Mouse (Mus musculus): Measurements from ENCODE around the gene Sh3bgrl2. TPM values are rescaled to one million over a fixed set of nuclear protein-coding genes. Genes with fewer than 3 reads are reported as not detected.
A peak's percentile ranks its signal among the peaks of the same experiment; 100 is the strongest.

Gene Sh3bgrl2
- polyA plus RNA-seq, 1 experiment from 2014 or later: 19.5 TPM

DNA sequence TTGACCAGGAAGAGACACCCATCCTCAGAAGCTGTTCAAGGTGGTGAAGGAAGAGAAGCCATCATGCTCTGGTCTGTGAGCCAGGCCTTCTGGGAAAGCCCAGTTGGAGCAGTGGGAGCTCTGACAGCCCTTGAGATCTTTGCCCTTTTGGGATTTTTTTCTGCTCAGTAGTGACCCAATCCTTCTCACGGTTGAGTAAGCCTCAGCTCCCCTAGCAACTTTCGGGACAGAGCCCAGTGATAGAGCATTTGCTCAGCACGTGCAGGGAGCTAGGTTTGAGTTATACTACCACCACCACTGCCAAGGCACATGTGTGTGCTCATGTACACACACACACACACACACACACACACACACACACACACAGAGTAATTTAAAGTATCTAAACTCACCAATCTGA, 131.5 kb downstream of the Sh3bgrl2 start:
- Histone ChIP-seq H3K36me3 (no peaks in the 10 kb centered on the region), H3K4me3 (replicated peaks) (no peak overlapping the region), H3K4me2 (no peak overlapping the region), H3K9me3 (replicated peaks) (no peaks in the 10 kb centered on the region), H3K4me1 (peaks cover 13% of the 10 kb centered on the region), H3K27ac (no peak overlapping the region), H3K27me3 (0 out of 2 replicates have a peak, but pooled peaks cover 3% of the 10 kb centered on the region), H3K9ac (no peak overlapping the region)
- peak; percentile 80 for ATAC-seq (replicated peaks; ENCODE audit: low FRiP score)
- WGBS: 53% methylated on average over 3 of the region's 3 CpGs

DNA sequence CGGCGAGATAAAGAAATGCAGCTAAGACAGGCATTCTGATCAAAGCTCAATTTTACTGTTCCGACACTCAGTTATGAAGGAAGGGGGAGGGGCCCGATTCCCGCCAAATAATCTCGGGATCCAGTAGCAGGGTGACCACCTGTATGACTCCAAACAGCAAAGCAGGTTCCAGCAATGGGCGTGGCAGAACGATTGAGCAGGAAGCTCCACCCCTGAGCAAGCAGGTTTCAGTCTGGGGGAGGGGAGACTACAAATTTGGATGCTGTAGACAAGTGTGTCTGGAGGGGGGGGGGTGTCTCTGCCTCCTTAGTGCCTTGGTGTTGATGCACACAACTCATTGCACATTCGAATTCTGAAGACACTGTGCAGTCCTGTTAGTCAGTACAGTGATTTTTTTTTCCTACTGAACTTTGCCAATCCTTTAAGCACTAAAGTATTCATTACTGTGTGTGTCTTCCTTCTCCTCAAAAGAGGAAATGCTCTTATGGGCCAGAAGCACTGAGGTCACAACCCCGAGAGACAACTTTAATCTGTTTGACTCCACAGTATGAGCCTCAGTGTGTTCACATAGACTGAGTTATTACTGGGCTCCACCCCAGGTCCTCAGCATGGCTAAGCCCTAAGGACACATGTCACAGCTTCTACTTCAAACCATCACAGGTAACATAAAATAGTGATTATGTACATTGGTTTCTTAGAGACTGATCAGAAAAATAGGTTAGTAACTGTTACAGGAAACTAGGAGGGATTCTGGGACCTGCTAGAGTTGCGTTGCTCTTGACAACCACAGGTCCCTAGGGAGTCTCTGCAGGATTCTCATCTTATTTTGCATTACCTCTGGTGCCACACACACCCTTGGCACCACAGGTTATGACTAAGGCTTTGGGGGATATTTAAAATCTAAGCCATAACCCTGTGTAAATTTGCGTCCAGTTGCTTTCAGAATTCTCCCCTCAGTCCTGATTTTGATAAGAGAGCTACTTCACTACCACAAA, 133.8 kb downstream of the Sh3bgrl2 start:
- ATAC-seq (replicated peaks; ENCODE audit: low FRiP score): no peak
- 68% methylated on average over 12 of the region's 12 CpGs for WGBS
- H3K36me3 ChIP-seq: no peaks in the 10 kb centered on the region

GRCm38 (mm10) chr9:83686511-83687100, 138.5 kb downstream of the Sh3bgrl2 start:
- Histone ChIP-seq H3K9ac (no peak overlapping the region), H3K27ac (no peak overlapping the region), H3K4me2 (peak overlapping the region; percentile 48), H3K4me1 (peaks cover 14% of the 10 kb centered on the region), H3K36me3 (no peaks in the 10 kb centered on the region), H3K4me3 (replicated peaks) (peak overlapping the region; percentile 14), H3K27me3 (peaks cover 23% of the 10 kb centered on the region), H3K9me3 (replicated peaks) (no peaks in the 10 kb centered on the region)
- 12% methylated on average over 18 of the region's 18 CpGs for WGBS
- no peak for ATAC-seq (replicated peaks; ENCODE audit: low FRiP score)

More for the DNA sequence above, 133.8 kb downstream of the Sh3bgrl2 start:
- peaks cover 22% of the 10 kb centered on the region for H3K4me1 ChIP-seq
- H3K9me3 ChIP-seq (replicated peaks): no peaks in the 10 kb centered on the region
- H3K27ac ChIP-seq: no peak overlapping the region
- no peak overlapping the region for H3K4me3 ChIP-seq (replicated peaks)
- H3K27me3 ChIP-seq: peaks cover 13% of the 10 kb centered on the region; the same call in 1 of the 2 replicates
- H3K9ac ChIP-seq: no peak overlapping the region
- H3K4me2 ChIP-seq: no peak overlapping the region

DNA sequence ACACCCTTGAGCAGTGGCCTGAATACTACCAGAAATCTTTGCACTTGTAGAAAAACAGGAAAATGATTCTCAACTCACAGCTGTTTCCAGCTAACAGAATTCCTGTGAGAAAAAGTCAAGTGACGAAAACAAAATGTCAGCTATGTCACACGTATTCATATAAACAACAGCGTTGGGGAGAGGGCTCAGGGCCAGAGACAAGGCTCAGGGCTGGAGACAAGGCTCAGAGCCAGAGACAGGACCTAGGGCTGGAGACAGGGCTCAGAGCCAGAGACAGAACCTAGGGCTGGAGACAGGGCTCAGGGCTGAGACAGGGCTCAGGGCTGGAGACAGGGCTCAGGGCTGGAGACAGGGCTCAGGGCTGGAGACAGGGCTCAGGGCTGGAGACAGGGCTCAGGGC, 139.8 kb downstream of the Sh3bgrl2 start:
- peaks cover 14% of the 10 kb centered on the region for H3K4me1 ChIP-seq

More for the DNA sequence above, 139.8 kb downstream of the Sh3bgrl2 start:
- Histone ChIP-seq H3K27ac (no peak overlapping the region), H3K36me3 (no peaks in the 10 kb centered on the region), H3K9me3 (replicated peaks) (no peaks in the 10 kb centered on the region), H3K4me3 (replicated peaks) (no peak overlapping the region), H3K27me3 (peaks cover 23% of the 10 kb centered on the region), H3K4me2 (no peak overlapping the region), H3K9ac (no peak overlapping the region)
- no peak for ATAC-seq (replicated peaks; ENCODE audit: low FRiP score)
- 50% methylated on average over 3 of the region's 3 CpGs for WGBS

Other genes with a start within 250 kb of the Sh3bgrl2 start
- gene Lca5, start 107.2 kb upstream of the Sh3bgrl2 start, polyA plus RNA-seq (2015; fragmentation: Nextera tagmentation; extraction: Ambion mirVana): 15.3 and 17.9 TPM in 2 replicates

Data from kidney, embryonic 15.5 days (tissue).